Mouse (Mus musculus): ENCODE data around the gene Dcst2. TPM values are rescaled to one million over a fixed set of nuclear protein-coding genes. Genes with fewer than 3 reads are reported as not detected.

The Dcst2 gene
- total RNA-seq (2012; rRNA removed): not detected in 2 replicates
- under 1 TPM in 1 of 2 experiments, not detected in 1; 0.06 TPM for polyA plus RNA-seq (2012; ENCODE audit: insufficient read depth in 1 of 2, insufficient read length in 2 of 2, low read depth in 1 of 2, low replicate concordance in 2 of 2, missing spikeins in 1 of 2)

DNA sequence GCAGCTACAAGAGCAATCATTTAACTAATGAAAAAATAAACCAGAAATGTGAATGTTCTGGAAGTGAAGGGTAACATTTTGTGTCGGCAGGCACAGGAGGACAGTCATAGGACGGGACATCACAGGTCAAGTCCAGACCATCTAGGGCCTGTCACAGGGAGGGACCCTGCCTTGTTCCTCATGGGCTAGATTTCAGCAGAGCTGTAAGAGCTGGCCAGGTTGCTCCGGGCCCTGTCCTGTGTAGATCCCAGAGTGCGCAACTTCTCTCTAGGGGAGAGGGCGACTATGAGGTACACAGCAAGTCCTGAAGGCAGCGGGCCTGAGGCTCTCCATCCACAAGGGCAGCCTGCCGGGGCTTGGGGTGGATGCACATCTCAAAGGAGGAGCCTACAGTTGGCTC is at the start of gene Dcst2:
Gene Dcst2 (plus strand): TSS at position 301 of the 400 bp plus-strand sequence.
- peaks cover 0 to 13% of the 10 kb centered on the region in 2 experiments; a peak in 2 of 4 replicates for H3K4me1 ChIP-seq (ENCODE audit: control insufficient read depth in 1 of 2, insufficient read depth in 2 of 2, low read length in 2 of 2)
- no peak for DNase-seq (ENCODE audit: low read depth, low spot score)
- H3K9ac ChIP-seq (ENCODE audit: control insufficient read depth, low read depth, low read length, poor library complexity, severe bottlenecking): no peak within 1 kb of the TSS
- H3K79me2 ChIP-seq (ENCODE audit: control insufficient read depth, insufficient read depth, low read length, poor library complexity): no peaks in the 10 kb centered on the region
- TF ChIP-seq KAT2A (conservative IDR thresholded peaks at IDR 0.05; ENCODE audit: low read depth, low read length) (no peak), MXI1 (IDR thresholded peaks at IDR 0.05; ENCODE audit: low read depth, low read length) (no peak), MYB (IDR thresholded peaks at IDR 0.05; ENCODE audit: low read depth, low read length) (no peak), ETS1 (IDR thresholded peaks at IDR 0.05; ENCODE audit: low read depth, low read length) (no peak), TAL1 (IDR thresholded peaks at IDR 0.05; ENCODE audit: low read length) (no peak), EP300 (IDR thresholded peaks at IDR 0.05; ENCODE audit: low read depth in 1 of 2, low read length in 2 of 2) (no peak), MAFK (IDR thresholded peaks at IDR 0.05; ENCODE audit: borderline replicate concordance, low read depth, low read length) (no peak), ZNF384 (IDR thresholded peaks at IDR 0.05; ENCODE audit: low read depth, low read length) (no peak), MAX (IDR thresholded peaks at IDR 0.05; ENCODE audit: low read length) (no peak), MEF2A (IDR thresholded peaks at IDR 0.05; ENCODE audit: extremely low read depth, insufficient replicate concordance, low read depth, low read length, poor library complexity, severe bottlenecking) (no peak)
- H3K36me3 ChIP-seq (ENCODE audit: control insufficient read depth in 1 of 2, insufficient read depth in 2 of 2, low read length in 2 of 2): peaks cover 0 to 5% of the 10 kb centered on the region in 2 experiments; a peak in 2 of 4 replicates
- H3K27me3 ChIP-seq (ENCODE audit: control insufficient read depth in 1 of 2, insufficient read depth in 2 of 2, low read length in 2 of 2): peaks cover 7 to 8% of the 10 kb centered on the region in 2 experiments
- no peak within 1 kb of the TSS for H3K4me3 ChIP-seq (ENCODE audit: control insufficient read depth in 1 of 2, insufficient read depth in 1 of 2, low read depth in 2 of 2, low read length in 2 of 2)
- H3K9me3 ChIP-seq (replicated peaks; ENCODE audit: insufficient read depth, low read length): no peaks in the 10 kb centered on the region
- H3K27ac ChIP-seq (ENCODE audit: control insufficient read depth, low read depth, low read length): no peak within 1 kb of the TSS

DNA sequence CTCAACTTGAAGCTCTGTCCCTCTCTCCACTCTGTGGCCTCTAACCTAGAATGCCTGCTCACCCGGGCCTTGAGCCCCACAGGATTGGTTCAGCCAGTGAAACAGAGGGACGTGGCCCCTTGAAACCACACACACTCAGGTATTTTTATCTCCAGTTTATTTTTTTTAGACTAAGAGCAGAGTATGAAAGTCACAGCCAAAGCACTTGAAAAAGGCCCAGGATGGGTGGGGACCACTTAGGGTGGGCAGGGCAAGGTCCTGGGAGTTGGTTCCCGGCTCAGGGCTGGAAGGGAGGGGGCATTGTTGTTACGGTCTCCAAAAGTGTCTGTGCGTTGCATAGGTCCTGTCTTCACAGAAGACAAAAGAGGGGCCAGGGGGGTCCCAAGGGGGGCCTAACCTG is 47.4 kb upstream of the Dcst2 start:
- Histone ChIP-seq H3K4me3 (ENCODE audit: control insufficient read depth in 1 of 2, insufficient read depth in 1 of 2, low read depth in 2 of 2, low read length in 2 of 2) (no peak overlapping the region), H3K9me3 (replicated peaks; ENCODE audit: insufficient read depth, low read length) (no peaks in the 10 kb centered on the region), H3K9ac (ENCODE audit: control insufficient read depth, low read depth, low read length, poor library complexity, severe bottlenecking) (no peak overlapping the region), H3K27ac (ENCODE audit: control insufficient read depth, low read depth, low read length) (no peak overlapping the region), H3K27me3 (ENCODE audit: control insufficient read depth in 1 of 2, insufficient read depth in 2 of 2, low read length in 2 of 2) (peaks cover 12 to 43% of the 10 kb centered on the region in 2 experiments), H3K36me3 (ENCODE audit: control insufficient read depth in 1 of 2, insufficient read depth in 2 of 2, low read length in 2 of 2) (no peaks in the 10 kb centered on the region), H3K79me2 (ENCODE audit: control insufficient read depth, insufficient read depth, low read length, poor library complexity) (no peaks in the 10 kb centered on the region), H3K4me1 (ENCODE audit: control insufficient read depth in 1 of 2, insufficient read depth in 2 of 2, low read length in 2 of 2) (no peaks in the 10 kb centered on the region; a peak in 1 of 4 replicates)
- no peak for DNase-seq (ENCODE audit: low read depth, low spot score)
- TF ChIP-seq KAT2A (conservative IDR thresholded peaks at IDR 0.05; ENCODE audit: low read depth, low read length) (no peak), ZKSCAN1 (IDR thresholded peaks at IDR 0.05; ENCODE audit: low read depth, low read length) (no peak), USF2 (IDR thresholded peaks at IDR 0.05; ENCODE audit: borderline replicate concordance in 1 of 2, insufficient read depth in 1 of 2, low read depth in 1 of 2, low read length in 2 of 2) (no peak), BHLHE40 (IDR thresholded peaks at IDR 0.05; ENCODE audit: borderline replicate concordance, low read depth, low read length) (no peak), CTCF (IDR thresholded peaks at IDR 0.05 in 2 of 3, conservative IDR thresholded peaks at IDR 0.05 in 1 of 3; ENCODE audit: control insufficient read depth in 1 of 3, insufficient read depth in 1 of 3, low read depth in 2 of 3, low read length in 3 of 3, poor library complexity in 1 of 3, severe bottlenecking in 1 of 3) (no peak), POLR2A (IDR thresholded peaks at IDR 0.05; ENCODE audit: control insufficient read depth in 1 of 2, insufficient read depth in 1 of 2, low read depth in 1 of 2, low read length in 2 of 2, poor library complexity in 1 of 2) (no peak), TBP (IDR thresholded peaks at IDR 0.05; ENCODE audit: low read depth, low read length) (no peak), MAZ (IDR thresholded peaks at IDR 0.05; ENCODE audit: low read depth, low read length) (no peak), CHD1 (IDR thresholded peaks at IDR 0.05; ENCODE audit: low read depth, low read length) (no peak), SIN3A (IDR thresholded peaks at IDR 0.05; ENCODE audit: low read length) (no peak), ZC3H11A (IDR thresholded peaks at IDR 0.05; ENCODE audit: low read depth, low read length) (no peak)
